Mouse (Mus musculus): Measurements from ENCODE around the gene Hsf5. TPM values are rescaled to one million over a fixed set of nuclear protein-coding genes. Genes with fewer than 3 reads are reported as not detected.

Gene Hsf5
- 0.06 TPM in 2 replicates for polyA plus RNA-seq (2015; fragmentation: Nextera tagmentation; extraction: Ambion mirVana)

GRCm38 (mm10) chr11:87616790-87617474 is at the start of gene Hsf5:
Gene Hsf5, plus strand, starts transcription at chr11:87617164.

GRCm38 (mm10) chr11:87568255-87568953 is 48.6 kb upstream of the Hsf5 start, which contains the start of gene Sept4:
Gene Sept4, plus strand, starts transcription at chr11:87568903.

GRCm38 (mm10) chr11:87591526-87592353 is 25.2 kb upstream of the Hsf5 start, which contains the start of gene Mtmr4:
Gene Mtmr4, plus strand, starts transcription at chr11:87592162.

GRCm38 (mm10) chr11:87662407-87662806 is 45.4 kb downstream of the Hsf5 start, which contains the start of gene Rnf43:
Gene Rnf43, plus strand, starts transcription at chr11:87662722.

Other genes with a start within 250 kb of the Hsf5 start
- 4.3 and 4.8 TPM in 2 replicates for gene Rad51c, start 212.2 kb upstream of the Hsf5 start, polyA plus RNA-seq (2015; fragmentation: Nextera tagmentation; extraction: Ambion mirVana)
- gene Tex14, start 212.1 kb upstream of the Hsf5 start, polyA plus RNA-seq (2015; fragmentation: Nextera tagmentation; extraction: Ambion mirVana), result 0.04 and 0.19 TPM in 2 replicates
- gene Gm11492, start 50.5 kb upstream of the Hsf5 start, polyA plus RNA-seq (2015; fragmentation: Nextera tagmentation; extraction: Ambion mirVana), result not detected in 2 replicates
- gene Sept4, start 48.3 kb upstream of the Hsf5 start, polyA plus RNA-seq (2015; fragmentation: Nextera tagmentation; extraction: Ambion mirVana), result 53.8 and 70.3 TPM in 2 replicates
- 6.6 and 8.5 TPM in 2 replicates for gene Mtmr4, start 25.0 kb upstream of the Hsf5 start, polyA plus RNA-seq (2015; fragmentation: Nextera tagmentation; extraction: Ambion mirVana)
- gene Rnf43, start 45.6 kb downstream of the Hsf5 start, polyA plus RNA-seq (2015; fragmentation: Nextera tagmentation; extraction: Ambion mirVana), result 2.3 and 3.2 TPM in 2 replicates
- gene Supt4a, start 120.4 kb downstream of the Hsf5 start, polyA plus RNA-seq (2015; fragmentation: Nextera tagmentation; extraction: Ambion mirVana), result 228 and 242 TPM in 2 replicates
- 2.9 and 4.3 TPM in 2 replicates for gene Tspoap1, start 143.4 kb downstream of the Hsf5 start, polyA plus RNA-seq (2015; fragmentation: Nextera tagmentation; extraction: Ambion mirVana)
- gene Mpo, start 176.4 kb downstream of the Hsf5 start, polyA plus RNA-seq (2015; fragmentation: Nextera tagmentation; extraction: Ambion mirVana), result 390 and 539 TPM in 2 replicates
- not detected in 2 replicates for gene Lpo, start 211.1 kb downstream of the Hsf5 start, polyA plus RNA-seq (2015; fragmentation: Nextera tagmentation; extraction: Ambion mirVana)
- 2.8 and 3.3 TPM in 2 replicates for gene Mks1, start 236.1 kb downstream of the Hsf5 start, polyA plus RNA-seq (2015; fragmentation: Nextera tagmentation; extraction: Ambion mirVana)

Measured in spleen, postnatal 0 days (tissue).